Mouse (Mus musculus): ENCODE results near the gene Abhd15.

- TF ChIP-seq POLR2A (IDR thresholded peaks at IDR 0.05; ENCODE audit: borderline replicate concordance, low read depth, low read length) (no peak), CTCF (IDR thresholded peaks at IDR 0.05; ENCODE audit: low read depth, low read length) (no peak)
Measured at GRCm38 (mm10) chr11:77494344-77494676, 20.6 kb upstream of the Abhd15 start.

Data from bone marrow macrophage, adult 2 months (primary cell).